Mouse (Mus musculus): ENCODE measurements around the gene Pik3cd. TPM values are rescaled to one million over a fixed set of nuclear protein-coding genes. Genes with fewer than 3 reads are reported as not detected.
A peak's percentile ranks its signal among the peaks of the same experiment; 100 is the strongest.

Gene Pik3cd
- polyA plus RNA-seq, 1 experiment, result 19.3 TPM

DNA sequence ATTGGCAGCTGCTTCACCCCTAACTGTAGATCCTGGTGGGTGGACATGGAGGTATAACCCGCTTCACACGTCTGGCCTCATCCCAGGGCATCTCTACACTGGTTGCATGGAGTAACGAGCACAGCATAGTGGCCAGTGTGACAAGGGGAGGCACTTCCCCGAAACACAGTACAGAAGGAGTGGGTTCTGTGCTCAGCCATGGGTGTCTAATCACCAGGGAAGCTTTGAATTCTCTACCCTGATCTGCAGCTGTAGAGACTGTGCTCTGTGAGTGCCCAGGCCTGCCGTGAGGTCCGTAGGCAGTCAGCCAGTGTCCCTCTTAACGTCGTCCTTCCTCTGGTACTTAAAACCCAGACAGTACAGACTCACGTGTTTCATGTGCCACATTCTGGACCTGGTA lies 61.5 kb downstream of the Pik3cd start:
- no peak for DNase-seq
- TF ChIP-seq CTCF (IDR thresholded peaks at IDR 0.05; ENCODE audit: insufficient read depth, low read length) (no peak), POLR2A (IDR thresholded peaks at IDR 0.05; ENCODE audit: borderline replicate concordance, extremely low read depth, low read depth, low read length) (no peak)
- Histone ChIP-seq H3K4me3 (replicated peaks; ENCODE audit: extremely low read depth, low read depth, low read length) (no peak overlapping the region), H3K4me1 (ENCODE audit: control insufficient read depth, insufficient read depth, low read length) (no peaks in the 10 kb centered on the region)
- WGBS, result 68% methylated on average over 9 of the region's 9 CpGs

DNA sequence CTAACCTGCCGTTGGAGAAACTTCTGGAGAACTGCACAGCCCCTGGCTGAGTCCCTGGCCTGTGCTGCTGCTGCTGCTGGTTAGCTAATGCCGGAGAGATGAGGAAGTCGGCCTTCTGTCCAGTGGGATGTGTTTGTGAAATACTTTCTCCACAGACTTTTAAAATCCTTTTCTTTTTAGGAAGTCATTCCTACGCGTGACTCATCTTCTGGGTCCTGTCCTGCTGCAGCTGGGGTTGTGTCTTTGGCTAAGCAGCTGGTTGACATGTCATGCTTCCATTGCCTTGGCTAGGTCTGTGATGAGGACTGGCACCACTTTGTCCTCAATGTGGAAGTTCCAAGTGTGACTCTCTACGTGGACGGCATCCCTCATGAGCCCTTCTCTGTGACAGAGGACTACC lies 64.4 kb downstream of the Pik3cd start:
- H3K4me3 ChIP-seq (replicated peaks; ENCODE audit: extremely low read depth, low read depth, low read length), result no peak overlapping the region
- no peaks in the 10 kb centered on the region for H3K4me1 ChIP-seq (ENCODE audit: control insufficient read depth, insufficient read depth, low read length)
- no peak for DNase-seq
- WGBS, result 80% methylated on average over 7 of the region's 7 CpGs
- TF ChIP-seq POLR2A (IDR thresholded peaks at IDR 0.05; ENCODE audit: borderline replicate concordance, extremely low read depth, low read depth, low read length) (no peak), CTCF (IDR thresholded peaks at IDR 0.05; ENCODE audit: insufficient read depth, low read length) (no peak)

DNA sequence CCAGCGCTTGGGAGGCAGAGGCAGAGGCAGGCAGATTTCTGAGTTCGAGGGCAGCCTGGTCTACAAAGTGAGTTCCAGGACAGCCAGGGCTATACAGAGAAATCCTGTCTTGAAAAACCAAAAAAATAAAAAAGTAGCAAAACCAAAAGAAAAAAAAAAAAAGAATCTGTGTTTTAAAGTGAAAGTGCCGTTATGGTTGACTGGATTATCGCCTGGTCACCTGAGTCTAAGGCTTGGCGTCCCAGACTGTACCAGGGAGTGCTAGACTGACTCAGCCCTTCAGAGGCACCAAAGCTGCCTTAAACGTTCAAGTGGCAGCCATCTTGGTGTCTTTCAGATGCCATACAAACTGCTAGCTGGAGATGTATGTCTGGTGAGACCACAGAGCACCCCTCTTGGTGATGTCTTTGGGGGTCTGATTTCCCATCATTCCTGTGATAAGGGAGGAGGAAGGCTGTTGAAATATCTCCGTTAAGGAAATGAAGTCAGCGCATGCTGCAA lies 66.4 kb downstream of the Pik3cd start:
- DNase-seq, result no peak
- TF ChIP-seq POLR2A (IDR thresholded peaks at IDR 0.05; ENCODE audit: borderline replicate concordance, extremely low read depth, low read depth, low read length), result no peak
- no peak for TF ChIP-seq CTCF (IDR thresholded peaks at IDR 0.05; ENCODE audit: insufficient read depth, low read length)
- Histone ChIP-seq H3K4me3 (replicated peaks; ENCODE audit: extremely low read depth, low read depth, low read length) (no peak overlapping the region), H3K4me1 (ENCODE audit: control insufficient read depth, insufficient read depth, low read length) (no peaks in the 10 kb centered on the region)
- WGBS, result 90% methylated on average over 8 of the region's 8 CpGs

DNA sequence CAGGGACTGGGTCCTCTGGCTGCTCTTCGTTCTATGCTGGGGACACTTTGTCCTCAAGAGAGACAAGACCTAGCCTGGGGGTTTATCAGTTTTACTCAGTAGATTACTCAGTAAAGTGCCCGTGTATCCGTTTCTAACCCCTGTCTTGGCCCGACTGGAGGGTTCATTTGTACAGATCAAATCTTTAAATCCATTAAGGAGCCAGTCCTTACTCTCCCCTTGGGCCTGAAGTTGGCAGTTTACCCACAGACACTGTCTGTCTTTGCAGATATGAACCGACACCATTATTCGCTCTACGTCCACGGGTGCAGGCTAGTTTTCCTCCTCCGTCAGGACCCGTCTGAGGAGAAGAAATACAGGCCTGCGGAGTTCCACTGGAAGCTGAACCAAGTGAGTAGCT lies 67.4 kb downstream of the Pik3cd start:
- H3K4me1 ChIP-seq (ENCODE audit: control insufficient read depth, insufficient read depth, low read length), result no peaks in the 10 kb centered on the region
- no peak for DNase-seq
- 91% methylated on average over 11 of the region's 11 CpGs for WGBS
- no peak overlapping the region for H3K4me3 ChIP-seq (replicated peaks; ENCODE audit: extremely low read depth, low read depth, low read length)
- TF ChIP-seq POLR2A (IDR thresholded peaks at IDR 0.05; ENCODE audit: borderline replicate concordance, extremely low read depth, low read depth, low read length) (no peak), CTCF (IDR thresholded peaks at IDR 0.05; ENCODE audit: insufficient read depth, low read length) (no peak)

DNA sequence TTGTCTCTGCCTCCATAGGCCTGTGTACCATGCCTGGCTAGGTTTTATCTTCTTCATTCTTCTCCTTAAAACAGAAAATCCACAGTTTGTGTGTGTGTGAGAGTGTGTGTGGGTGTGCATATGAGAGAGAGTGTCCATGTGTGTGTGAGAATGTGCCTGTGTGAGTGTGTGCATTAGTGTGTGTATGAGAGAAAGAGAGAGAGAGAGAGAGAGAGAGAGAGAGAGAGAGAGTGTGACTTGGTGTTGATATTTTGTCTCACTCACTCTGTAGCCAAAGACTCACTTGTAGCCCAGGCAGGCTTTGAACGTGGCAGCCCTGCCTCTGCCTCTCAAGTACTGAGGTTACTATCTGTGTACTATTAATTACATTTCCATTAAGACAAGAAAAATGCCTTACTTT lies 68.2 kb downstream of the Pik3cd start:
- TF ChIP-seq POLR2A (IDR thresholded peaks at IDR 0.05; ENCODE audit: borderline replicate concordance, extremely low read depth, low read depth, low read length) (no peak), CTCF (IDR thresholded peaks at IDR 0.05; ENCODE audit: insufficient read depth, low read length) (no peak)
- peaks cover 4% of the 10 kb centered on the region for H3K4me1 ChIP-seq (ENCODE audit: control insufficient read depth, insufficient read depth, low read length)
- WGBS, result 85% methylated on average over 1 of the region's 1 CpGs
- H3K4me3 ChIP-seq (replicated peaks; ENCODE audit: extremely low read depth, low read depth, low read length), result no peak overlapping the region
- no peak for DNase-seq

GRCm38 (mm10) chr4:149632670-149633307 lies 69.6 kb downstream of the Pik3cd start:
- H3K4me1 ChIP-seq (ENCODE audit: control insufficient read depth, insufficient read depth, low read length), result peaks cover 5% of the 10 kb centered on the region
- DNase-seq, result no peak
- TF ChIP-seq POLR2A (IDR thresholded peaks at IDR 0.05; ENCODE audit: borderline replicate concordance, extremely low read depth, low read depth, low read length) (no peak), CTCF (IDR thresholded peaks at IDR 0.05; ENCODE audit: insufficient read depth, low read length) (no peak)
- H3K4me3 ChIP-seq (replicated peaks; ENCODE audit: extremely low read depth, low read depth, low read length), result no peak overlapping the region
- 87% methylated on average over 9 of the region's 9 CpGs for WGBS

- no peak for DNase-seq
- TF ChIP-seq POLR2A (IDR thresholded peaks at IDR 0.05; ENCODE audit: borderline replicate concordance, extremely low read depth, low read depth, low read length) (no peak), CTCF (IDR thresholded peaks at IDR 0.05; ENCODE audit: insufficient read depth, low read length) (no peak)
- H3K4me1 ChIP-seq (ENCODE audit: control insufficient read depth, insufficient read depth, low read length), result peaks cover 5% of the 10 kb centered on the region
- H3K4me3 ChIP-seq (replicated peaks; ENCODE audit: extremely low read depth, low read depth, low read length), result no peak overlapping the region
- WGBS, result 56% methylated on average over 9 of the region's 9 CpGs
Observed at GRCm38 (mm10) chr4:149628810-149629209, 73.6 kb downstream of the Pik3cd start.

DNA sequence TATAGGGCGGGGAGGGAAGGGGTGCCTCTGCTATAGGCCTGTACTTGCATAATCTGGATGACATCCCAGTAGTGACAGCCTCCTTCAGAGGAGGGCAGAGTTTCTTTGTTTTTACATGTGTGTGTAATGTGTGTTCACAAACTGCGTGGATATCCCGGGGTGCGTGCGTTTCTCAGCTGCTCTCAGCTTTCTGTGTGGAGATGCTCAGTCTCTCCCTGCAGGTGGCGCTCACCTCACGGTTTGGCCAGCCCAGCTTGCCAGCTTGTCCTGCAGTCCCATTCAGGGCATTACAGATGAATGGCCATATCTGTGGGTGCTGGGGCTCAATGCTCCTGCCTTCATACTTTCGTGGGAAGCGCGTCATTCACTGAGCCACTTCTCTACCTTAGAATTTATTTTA lies 74.0 kb downstream of the Pik3cd start:
- DNase-seq, result peak; percentile 22
- WGBS, result 62% methylated on average over 10 of the region's 10 CpGs
- peak; percentile 82 for TF ChIP-seq CTCF (IDR thresholded peaks at IDR 0.05; ENCODE audit: insufficient read depth, low read length)
- TF ChIP-seq POLR2A (IDR thresholded peaks at IDR 0.05; ENCODE audit: borderline replicate concordance, extremely low read depth, low read depth, low read length), result no peak
- peaks cover 5% of the 10 kb centered on the region for H3K4me1 ChIP-seq (ENCODE audit: control insufficient read depth, insufficient read depth, low read length)
- H3K4me3 ChIP-seq (replicated peaks; ENCODE audit: extremely low read depth, low read depth, low read length), result no peak overlapping the region

DNA sequence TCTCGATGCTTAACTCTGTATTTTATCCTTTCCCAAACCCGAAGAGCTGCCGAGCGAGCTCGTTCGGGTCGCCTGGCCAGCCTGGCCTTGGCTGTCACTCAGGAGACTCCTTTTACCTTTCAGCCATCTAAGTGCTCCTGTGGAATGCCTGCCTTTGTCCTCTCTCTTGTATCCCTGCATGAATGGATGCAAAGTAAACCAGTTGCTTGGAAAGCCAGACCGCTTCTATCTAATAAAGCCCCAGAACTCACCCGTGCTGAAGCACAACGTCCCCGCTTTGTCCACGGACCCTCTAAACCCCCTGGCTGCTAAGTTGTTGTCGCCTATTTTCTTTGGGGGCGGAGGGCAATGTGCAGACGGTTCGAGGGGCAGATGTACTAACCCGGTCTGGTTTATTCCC lies 75.6 kb downstream of the Pik3cd start:
- no peak for TF ChIP-seq POLR2A (IDR thresholded peaks at IDR 0.05; ENCODE audit: borderline replicate concordance, extremely low read depth, low read depth, low read length)
- H3K4me3 ChIP-seq (replicated peaks; ENCODE audit: extremely low read depth, low read depth, low read length), result no peak overlapping the region
- no peak for DNase-seq
- peaks cover 5% of the 10 kb centered on the region for H3K4me1 ChIP-seq (ENCODE audit: control insufficient read depth, insufficient read depth, low read length)
- WGBS, result 90% methylated on average over 17 of the region's 17 CpGs

DNA sequence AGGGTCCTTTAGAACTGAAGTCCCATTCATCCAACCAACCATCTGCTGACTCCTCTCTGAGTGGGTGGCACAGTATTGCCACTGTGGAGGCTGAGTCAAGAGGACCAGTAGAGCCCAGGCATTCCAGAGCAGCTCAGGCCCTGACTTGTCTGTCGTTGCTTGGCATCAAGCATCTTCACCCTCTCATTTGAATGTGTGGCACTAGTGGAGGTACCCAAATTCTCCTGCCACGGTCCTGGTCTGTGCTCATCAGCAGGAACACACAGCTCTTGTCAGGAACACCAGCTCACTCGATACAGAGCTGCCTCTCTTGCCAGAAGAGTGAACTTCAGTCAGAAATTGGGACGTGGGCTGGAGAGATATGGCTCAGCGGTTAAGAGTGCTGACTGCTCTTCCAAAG lies 78.7 kb downstream of the Pik3cd start:
- 83% methylated on average over 5 of the region's 5 CpGs for WGBS
- Histone ChIP-seq H3K4me3 (replicated peaks; ENCODE audit: extremely low read depth, low read depth, low read length) (no peak overlapping the region), H3K4me1 (ENCODE audit: control insufficient read depth, insufficient read depth, low read length) (no peaks in the 10 kb centered on the region)
- no peak for TF ChIP-seq CTCF (IDR thresholded peaks at IDR 0.05; ENCODE audit: insufficient read depth, low read length)
- no peak for TF ChIP-seq POLR2A (IDR thresholded peaks at IDR 0.05; ENCODE audit: borderline replicate concordance, extremely low read depth, low read depth, low read length)
- DNase-seq, result no peak

All from lung, adult 2 months (tissue).